Mouse (Mus musculus) thymus, postnatal 36 days (tissue): ENCODE results near the gene Mdm2.

Experiments
- DNase-seq, 2 experiments: peaks; one replicate each; pipeline ENCODE4 v3.0.0; 2022; ENCODE audit warnings: mixed read lengths in 2 of 2

Mdm2 gene

GRCm38 (mm10) chr10:117666947-117667630 lies 43.5 kb downstream of the Mdm2 start:
- DNase-seq, result no peak

- no peak for DNase-seq
These were observed 44.2 kb downstream of the Mdm2 start for GRCm38 (mm10) chr10:117666361-117666760.

- no peak for DNase-seq
These were observed 44.9 kb downstream of the Mdm2 start for GRCm38 (mm10) chr10:117665376-117666275.

- DNase-seq, result no peak
These were observed 45.7 kb downstream of the Mdm2 start for GRCm38 (mm10) chr10:117664926-117665209.

- DNase-seq, result no peak
These were observed 46.2 kb downstream of the Mdm2 start for GRCm38 (mm10) chr10:117664208-117664925.

- DNase-seq, result no peak
These were observed 46.7 kb downstream of the Mdm2 start for GRCm38 (mm10) chr10:117663865-117664200.

GRCm38 (mm10) chr10:117663056-117663864 lies 47.3 kb downstream of the Mdm2 start:
- DNase-seq, result no peak

- DNase-seq, result no peak
These were observed 48.1 kb downstream of the Mdm2 start for GRCm38 (mm10) chr10:117662316-117663055.

- DNase-seq, result peak; percentile 59 to 76
These were observed 50.7 kb downstream of the Mdm2 start for GRCm38 (mm10) chr10:117659819-117660218.

GRCm38 (mm10) chr10:117659430-117659813 lies 51.1 kb downstream of the Mdm2 start:
- DNase-seq, result no peak

GRCm38 (mm10) chr10:117658522-117659429 lies 51.8 kb downstream of the Mdm2 start:
- DNase-seq, result no peak

- DNase-seq, result no peak
These were observed 52.8 kb downstream of the Mdm2 start for GRCm38 (mm10) chr10:117657659-117658306.

GRCm38 (mm10) chr10:117656985-117657658 lies 53.4 kb downstream of the Mdm2 start:
- DNase-seq, result no peak

GRCm38 (mm10) chr10:117656662-117656962 lies 53.9 kb downstream of the Mdm2 start:
- no peak for DNase-seq

GRCm38 (mm10) chr10:117655908-117656661 lies 54.5 kb downstream of the Mdm2 start:
- DNase-seq, result no peak

- no peak for DNase-seq
These were observed 55.1 kb downstream of the Mdm2 start for GRCm38 (mm10) chr10:117655460-117655859.

GRCm38 (mm10) chr10:117654576-117655123 lies 55.9 kb downstream of the Mdm2 start:
- DNase-seq, result no peak

GRCm38 (mm10) chr10:117653779-117654173 lies 56.8 kb downstream of the Mdm2 start:
- no peak for DNase-seq
